Mouse (Mus musculus): ENCODE measurements around the gene Pam.

- TF ChIP-seq CTCF (conservative IDR thresholded peaks at IDR 0.05; ENCODE audit: low read length) (no peak), POU5F1 (IDR thresholded peaks at IDR 0.05; ENCODE audit: borderline replicate concordance, low read length) (no peak)
Observed at GRCm38 (mm10) chr1:98073826-98074225, 21.6 kb downstream of the Pam start.

All from E14TG2a.4 (cell line).